Mouse (Mus musculus) heart, adult 11 months (tissue): ENCODE data around the gene Dph1.
A peak's percentile ranks its signal among the peaks of the same experiment; 100 is the strongest.

Experiments used
- DNase-seq: peaks from one replicate; pipeline ENCODE4 v3.0.0; 2022

The Dph1 gene

DNA sequence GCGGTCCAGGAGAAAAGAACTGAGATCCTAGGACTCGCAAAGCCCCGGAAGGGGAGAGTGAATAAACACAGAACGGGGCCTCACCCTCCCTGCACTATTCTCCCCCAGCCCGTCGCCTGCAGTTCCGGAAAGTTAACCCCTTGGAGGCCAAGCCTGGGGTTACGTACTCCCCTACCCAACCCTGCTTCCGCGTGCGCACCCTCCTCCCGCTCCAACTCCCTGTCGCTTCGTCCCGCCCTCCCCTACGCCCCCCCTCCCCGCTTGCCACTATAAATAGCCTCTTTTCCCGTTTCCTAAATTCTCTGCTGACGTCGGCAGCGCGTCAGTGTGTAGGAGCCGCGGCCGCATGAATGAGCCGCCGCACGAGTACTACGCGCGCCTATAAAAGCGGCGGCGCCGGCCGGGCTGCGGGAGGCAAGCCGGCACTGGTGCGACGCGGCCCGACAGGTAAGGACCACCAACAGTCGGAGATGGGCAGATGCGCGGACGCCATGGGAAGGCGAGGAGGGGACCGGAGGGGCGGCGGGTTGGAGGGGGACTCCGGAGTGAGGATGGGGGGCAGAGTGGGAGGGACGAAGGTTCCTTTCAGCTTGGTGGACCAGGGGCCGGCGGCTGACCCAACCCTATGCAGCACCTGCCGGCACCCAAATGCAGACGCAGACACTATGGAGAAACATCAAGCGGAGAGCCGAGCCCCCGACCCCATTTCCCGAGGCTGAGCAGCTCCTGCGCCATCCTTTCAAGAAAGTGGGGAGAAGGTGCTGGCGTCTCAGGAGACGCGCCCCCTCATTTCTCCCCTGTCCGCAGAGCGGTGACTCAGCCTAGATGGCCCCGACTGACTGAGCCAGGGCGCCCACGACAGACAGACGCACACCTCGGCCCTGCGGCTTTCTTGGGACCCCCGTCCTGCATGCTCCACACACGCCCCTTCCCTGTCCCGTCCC lies 18.6 kb downstream of the Dph1 start:
- peak; percentile 95 for DNase-seq

DNA sequence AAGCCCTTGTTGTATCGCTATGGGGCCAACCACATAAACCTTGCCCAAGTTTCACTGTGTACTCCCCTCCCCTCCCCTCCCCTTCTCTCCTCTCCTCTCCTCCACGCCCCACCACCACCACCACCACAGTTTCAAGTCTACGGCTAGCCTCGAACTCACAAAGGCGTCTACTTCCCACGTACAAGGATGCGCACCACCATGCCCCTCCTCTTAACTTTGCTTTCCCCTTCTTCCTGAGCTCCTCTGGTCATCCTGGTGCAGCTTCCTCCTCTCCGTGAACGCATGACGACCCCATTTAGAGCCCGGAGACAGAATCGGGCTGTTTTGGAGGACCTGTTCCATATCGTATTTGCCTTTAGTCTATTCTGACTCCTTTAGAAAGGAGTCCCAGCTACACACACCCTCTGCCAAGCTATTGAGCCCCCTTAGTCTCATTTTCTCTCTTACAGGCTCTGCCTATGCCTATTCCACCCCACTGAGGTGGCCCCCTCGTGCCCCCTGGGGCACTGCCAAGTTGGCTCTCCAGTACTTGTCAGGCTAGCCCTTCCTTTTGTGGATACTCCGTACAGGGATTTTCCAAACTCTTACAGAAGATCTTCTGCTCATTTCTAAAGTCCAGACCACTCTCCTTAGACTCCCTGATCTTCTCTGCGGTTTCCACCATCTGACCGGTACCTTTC lies 19.7 kb downstream of the Dph1 start:
- peak; percentile 94 for DNase-seq

DNA sequence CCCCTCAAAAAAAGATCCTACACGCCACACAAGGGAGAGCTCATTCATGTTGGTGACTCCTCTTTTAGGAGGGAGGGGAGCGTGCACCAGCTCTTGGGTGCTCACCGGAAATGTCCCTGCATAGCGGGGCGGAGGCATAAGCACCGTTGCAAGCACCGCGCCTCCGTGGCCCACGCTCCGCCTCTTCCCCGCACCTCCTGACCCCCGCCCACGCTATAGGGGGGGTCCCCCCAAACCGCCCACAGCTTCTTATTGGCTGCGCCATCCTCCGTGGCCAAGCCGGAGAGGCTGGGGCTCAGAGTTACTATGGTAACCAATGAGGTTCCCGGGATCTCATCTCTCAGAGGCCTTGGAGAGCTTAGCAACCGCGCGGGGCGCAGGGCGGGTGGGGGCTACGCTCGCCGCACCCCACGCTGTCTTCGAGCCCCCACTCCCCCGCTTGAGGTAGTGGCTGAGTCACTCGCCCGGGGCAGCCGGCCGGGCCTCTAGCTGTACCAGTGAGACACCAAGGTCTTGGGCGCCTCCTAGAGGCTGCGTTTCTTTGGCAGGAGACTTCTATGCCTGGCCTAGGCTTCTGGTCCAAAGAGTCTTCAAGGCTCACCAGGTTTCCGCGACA lies 20.8 kb downstream of the Dph1 start:
- DNase-seq: peak; percentile 99

DNA sequence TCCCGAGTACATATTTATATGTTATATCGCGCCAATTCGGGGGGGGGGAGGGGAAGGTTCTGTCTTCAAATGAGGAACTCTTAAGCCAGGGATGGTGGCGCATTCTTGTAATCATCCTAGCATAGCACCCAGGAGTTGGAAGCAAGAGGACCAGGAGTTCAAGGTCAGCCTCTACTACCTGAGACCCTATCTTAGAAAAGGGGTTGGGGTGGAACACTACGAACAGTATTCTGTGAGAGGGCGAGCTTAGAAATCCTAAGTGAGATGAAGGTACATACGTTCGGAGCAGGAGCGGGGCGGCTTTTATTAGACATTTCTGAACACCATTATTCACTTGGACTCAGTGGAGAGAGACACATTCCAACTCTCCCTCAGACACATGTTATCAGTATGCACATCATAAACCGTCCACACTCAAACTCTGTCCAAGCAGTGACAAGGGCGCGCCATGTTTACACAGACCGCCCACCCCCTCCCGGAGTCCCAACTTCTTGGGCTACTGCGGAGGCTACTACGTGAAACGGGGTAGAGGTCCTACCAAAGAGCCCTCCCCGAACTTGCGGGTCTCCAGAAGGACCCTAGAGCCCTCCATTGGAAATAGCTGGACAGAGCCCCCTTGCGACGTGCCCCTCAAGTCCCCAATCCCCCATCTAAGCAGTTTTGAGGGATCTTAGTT lies 21.5 kb downstream of the Dph1 start, which contains the start of gene Hic1:
Gene Hic1, minus strand, starts transcription at position 115 of the 676 bp plus-strand sequence.
- DNase-seq: peak; percentile 96

DNA sequence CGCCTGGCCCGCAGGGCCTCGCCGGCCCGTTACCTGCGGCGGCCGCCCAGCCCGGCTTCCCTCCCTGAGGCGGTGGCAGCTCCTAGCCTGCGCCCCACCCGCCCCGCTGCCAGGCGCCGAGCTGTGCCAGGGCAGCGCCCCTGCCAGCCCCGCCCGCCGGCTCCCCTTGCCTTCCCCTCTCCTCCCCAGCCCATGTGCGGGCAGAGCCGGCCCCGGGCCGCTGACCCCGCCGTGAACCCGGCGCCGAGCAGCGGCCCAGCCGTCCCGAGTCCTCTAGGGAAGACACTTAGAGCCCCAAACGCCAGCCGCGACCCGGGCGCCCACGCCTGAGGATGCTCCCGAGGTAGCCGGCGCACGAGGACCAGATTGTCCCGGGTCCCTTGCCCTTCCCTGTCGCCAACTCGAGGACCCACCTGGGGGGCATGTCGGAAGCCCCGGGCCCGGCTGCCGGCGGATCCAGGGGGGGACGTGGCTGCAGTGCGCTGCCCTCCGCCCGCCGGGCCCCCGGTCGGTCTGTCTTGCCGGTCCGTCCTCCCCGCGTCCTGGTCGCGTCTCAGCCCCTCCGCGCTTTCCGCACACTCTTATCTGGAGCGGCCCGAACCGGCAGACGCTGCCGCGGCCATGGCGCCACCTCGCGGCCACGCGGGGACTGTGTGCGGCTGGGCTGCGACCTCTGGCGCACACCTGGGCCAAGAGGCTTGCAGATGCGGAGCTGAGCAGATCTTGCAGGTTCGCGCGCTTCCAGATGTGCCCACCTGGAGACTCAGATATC lies 22.3 kb downstream of the Dph1 start:
- DNase-seq: peak; percentile 99

DNA sequence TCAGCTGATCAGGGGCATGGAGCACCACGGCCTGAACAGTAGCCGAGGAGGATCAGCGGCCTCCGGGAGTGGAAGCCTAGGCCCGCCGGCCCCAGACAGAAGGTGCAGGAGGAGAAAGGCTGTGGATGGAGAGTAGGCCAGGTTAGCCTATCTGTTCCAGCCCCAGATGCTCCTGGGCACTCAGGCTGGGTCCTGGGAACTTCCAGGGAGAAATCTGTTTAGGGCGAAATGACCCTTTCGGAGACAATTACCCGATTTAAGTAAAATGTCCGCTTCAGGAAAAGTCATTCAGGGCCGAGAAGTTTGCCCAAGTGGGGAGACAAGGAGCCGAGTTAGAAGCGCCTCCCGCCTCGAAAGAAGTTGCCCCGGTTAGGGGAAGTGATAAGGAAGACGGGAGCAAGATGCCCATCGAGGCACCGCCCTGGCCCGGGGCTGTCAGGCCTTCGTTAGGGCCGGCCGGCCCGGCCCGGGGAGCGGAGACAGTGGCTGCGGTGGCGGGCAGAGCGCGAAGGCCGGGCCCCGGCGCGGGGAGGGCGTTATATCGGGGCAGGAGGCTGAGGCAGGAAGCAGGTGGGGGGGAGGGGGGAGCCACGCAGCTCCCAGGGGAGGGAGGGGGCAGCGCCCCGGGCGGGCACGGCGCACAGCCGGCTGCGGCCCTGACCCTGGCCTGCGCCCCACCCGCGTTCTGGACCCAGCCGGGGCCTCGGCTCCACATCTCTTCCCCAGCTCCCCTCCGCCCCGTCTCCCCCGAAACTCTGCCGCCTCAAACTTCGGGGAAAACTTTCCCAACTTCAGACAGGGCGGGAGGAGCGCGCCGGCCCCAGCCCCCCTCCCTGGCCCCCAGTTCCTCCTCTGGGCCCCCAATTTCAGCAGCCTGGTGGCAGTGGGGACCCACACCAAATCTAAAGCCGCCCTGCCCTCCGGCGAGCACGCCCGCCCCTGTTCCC lies 23.1 kb downstream of the Dph1 start:
- peak; percentile 98 for DNase-seq

DNA sequence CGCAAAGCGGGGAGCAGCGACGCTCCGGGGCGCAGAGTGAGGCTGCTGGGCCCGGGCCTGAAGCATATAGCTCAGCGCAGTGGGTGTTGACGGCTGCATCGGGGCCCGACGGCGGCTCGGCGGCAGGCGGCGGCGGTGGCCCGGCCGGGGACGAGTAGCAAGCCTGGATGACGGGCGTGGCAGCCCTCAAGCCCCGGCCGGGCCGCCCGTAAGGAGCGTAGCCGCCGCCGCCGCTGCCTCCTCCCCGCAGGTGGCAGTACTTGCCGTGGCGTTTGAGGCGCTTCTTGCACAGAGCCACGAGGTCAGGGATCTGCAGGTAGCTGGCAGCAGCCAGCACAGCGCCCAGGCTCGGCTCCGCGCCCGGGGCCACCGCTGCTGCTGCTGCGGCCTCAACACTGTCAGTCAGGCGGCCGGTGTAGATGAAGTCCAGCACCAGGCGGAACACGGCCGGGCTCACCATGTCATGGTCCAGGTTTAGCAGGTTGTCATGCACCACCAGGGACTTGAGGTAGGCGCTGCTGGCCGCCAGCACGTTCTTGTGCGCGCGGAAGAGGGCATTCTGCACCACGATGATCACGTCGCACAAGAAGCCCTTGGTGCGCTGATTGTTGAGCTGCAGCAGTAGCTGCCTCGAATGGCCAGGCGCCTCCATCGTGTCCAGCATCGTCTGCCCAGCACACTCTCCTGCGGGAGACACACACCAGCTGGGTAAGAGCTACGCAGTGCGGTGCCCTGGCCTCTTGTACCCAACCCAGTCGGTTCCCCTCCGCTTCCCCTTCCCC lies 24.0 kb downstream of the Dph1 start:
- peak; percentile 95 for DNase-seq

DNA sequence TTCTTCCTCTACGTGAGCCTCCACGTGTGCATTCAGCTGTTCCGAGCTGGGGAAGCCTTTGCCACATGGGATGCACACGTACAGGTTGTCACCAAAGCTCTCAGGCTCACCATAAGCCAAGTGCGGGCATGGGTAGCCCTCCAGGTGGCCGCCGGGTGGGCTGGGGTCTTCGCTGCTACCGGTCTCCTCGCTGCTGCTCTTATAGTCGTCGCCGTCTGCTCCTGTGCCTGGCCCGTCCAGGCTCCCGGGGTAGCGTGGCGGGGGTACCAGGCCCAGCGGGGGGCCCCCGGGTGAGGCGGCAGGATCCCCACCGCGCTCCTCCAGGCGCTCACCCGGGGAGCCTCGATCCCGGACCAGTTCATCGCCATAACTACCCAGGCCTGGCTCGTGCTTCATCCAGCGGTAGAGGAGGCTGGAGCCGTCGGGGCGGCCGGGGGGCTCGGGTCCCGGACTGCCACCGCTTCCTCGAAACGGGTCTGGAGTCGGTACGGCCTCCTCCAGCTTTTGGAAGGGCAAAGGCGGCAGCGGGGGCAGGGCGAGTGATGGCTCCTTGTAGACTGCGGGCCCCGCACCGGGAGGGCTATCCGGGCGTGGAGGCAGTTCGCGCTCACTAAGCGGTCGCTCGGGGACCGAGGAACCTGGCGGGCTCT lies 24.7 kb downstream of the Dph1 start:
- peak; percentile 94 for DNase-seq

DNA sequence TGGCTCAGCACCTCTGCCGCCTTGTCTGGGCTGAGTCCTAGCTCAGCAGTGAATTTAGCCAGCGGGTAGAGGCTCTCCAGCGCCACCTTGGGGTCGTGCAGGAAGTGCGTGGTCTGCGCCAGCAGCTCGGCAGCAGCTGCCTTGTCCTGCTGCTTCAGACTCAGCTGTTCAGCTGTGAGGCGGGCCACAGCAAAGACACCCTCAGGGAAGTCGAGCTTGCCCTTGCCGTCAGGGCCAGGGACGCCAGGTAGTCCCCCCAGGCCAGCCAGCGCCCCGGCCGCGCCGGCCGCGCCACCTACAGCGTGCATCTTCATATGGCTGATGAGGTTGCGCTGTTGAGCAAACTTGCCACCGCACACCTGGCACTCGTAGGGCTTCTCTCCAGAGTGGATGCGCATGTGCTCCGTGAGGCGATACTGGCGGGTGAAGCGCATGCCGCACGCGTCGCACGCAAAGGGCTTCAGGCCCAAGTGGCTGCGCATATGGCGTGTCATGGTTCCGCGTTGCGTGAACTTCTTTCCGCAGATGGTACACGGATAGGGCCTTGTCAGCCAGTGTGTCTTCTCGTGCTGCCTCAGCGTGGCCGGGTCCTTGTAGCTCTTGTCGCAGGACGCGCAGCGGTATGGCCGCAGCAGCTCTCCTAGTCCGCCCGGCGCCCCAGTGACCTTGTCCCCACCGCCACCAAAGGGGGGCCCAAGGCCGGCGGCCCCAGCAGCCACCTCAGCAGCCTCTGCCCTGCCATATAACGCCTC lies 25.4 kb downstream of the Dph1 start:
- DNase-seq: peak; percentile 98

DNA sequence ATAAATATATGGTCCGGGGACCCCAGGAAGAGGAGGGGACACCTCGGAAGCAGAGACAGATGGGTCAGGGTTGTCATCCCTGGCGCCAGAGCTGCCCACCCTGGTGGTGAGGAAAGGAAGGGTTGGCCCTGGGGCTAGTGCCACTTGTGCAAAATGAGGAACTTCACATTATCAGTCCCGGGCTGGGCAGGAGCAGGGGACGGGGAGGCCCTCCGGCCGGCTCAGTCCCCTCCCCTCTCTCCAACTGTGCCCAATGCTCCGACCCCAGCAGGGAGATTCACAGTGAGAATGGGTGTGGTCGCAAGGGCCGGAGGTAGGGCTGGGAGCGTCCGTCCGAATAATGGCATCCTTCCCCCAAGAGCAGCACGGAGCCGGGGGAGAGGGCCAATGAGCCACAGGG lies 26.3 kb downstream of the Dph1 start:
- DNase-seq: peak; percentile 94

DNA sequence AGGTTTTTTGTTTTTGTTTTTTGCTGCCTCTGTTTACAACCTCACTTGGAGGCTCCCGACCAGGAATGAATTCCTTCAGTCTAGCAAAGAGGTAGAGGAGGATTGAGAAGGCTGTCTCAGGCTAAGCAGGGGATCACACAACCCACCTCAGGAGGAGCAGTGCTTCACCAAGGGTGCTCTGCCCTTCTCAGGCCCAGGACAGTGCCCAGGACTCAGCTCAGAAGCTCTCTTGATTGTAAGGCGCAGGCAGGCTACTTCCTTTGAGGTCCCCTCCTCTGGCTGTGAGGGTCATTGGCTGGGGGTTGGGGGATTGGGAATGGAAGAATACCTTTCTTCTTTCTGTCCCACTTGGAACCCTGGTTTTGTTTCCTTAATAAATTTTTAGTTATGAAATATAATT lies 27.0 kb downstream of the Dph1 start:
- DNase-seq: peak; percentile 91

DNA sequence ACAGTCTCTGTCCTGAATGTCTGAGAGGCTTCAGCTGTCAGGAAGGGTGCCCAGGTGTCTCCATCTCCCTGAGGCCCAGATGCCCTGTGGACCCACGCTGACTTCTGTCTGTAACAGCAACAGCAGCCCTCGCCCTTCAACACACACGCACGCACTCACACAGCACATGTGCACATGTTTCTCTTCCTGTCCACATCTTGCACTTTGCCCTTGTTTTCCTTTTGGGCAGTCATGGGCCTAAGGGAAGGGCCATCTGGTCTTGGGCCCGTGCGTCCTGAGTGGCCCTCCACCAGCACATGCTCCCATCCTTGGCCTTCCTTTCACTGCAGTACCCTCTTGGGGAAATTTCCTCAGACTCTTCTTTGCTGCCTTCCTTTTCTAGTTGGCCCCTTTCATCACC lies 27.7 kb downstream of the Dph1 start:
- peak; percentile 96 for DNase-seq

DNA sequence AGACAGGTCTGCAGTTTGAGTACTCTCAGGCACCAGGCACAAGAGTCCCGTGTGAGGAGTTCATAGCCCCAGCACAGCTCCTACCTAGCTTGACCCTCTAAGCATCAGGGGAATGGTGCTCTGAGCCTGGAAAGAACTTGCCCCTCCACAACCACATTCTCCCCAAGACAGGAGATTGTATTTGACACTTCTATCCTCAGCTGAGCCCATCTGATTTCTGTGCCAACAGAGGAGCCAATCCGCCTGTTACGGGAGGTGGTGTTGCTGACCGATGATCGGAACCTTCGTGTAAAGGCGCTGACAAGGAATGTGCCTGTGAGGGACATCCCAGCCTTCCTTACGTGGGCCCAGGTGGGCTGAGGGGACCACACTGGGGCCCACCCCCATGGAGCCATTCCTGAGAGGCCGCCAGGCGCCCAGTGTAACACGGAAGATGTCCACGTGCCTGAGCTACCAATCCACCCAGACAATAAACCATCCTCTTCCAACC lies 28.4 kb downstream of the Dph1 start:
- DNase-seq: peak; percentile 92

DNA sequence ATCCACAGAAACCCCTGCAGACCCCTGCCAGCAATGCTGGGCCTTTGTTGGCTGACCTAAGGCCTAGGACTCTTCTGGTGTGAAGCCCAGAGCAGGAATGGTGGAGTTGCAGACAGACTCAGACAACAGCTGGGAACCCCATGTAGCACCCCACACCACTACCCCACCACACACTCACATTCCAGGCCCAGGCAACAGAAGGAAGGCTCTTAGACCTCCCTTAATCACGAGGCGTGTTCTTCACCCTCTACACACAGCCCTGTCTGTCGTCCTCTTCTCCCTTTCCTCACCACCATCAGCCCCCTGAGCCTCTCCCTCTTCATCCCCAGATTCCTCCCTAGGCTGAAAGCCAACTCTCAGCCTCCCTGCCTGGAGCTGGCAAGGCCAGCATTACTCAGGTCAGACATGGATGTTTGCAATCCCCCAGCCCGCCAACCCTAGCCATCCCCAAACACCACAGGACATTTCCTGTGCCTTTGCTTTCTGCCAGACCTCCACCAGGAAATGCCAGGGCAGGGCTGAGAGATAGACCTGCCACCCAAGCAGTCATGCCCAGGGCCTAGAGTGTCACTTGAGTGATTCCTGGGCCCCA lies 29.5 kb downstream of the Dph1 start:
- DNase-seq: peak; percentile 94

DNA sequence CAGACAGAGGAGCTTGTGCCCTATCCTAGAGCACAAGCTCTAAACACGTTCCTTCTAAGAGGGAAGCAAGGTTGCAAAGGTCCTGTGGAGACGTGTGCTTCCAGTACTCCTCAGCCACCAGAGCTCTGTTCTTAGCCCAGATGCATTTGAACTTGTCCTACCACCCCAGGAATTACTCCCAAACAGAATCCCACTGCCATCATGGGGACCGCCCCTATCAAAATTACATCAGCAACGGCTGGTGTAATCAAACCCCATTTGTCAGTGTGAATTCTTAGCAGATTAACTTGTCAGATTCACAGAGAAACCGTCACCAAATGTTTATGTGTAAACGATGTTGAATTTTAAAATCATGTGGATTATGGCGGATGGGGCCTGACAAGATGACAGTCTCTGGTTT lies 30.1 kb downstream of the Dph1 start:
- DNase-seq: peak; percentile 85

DNA sequence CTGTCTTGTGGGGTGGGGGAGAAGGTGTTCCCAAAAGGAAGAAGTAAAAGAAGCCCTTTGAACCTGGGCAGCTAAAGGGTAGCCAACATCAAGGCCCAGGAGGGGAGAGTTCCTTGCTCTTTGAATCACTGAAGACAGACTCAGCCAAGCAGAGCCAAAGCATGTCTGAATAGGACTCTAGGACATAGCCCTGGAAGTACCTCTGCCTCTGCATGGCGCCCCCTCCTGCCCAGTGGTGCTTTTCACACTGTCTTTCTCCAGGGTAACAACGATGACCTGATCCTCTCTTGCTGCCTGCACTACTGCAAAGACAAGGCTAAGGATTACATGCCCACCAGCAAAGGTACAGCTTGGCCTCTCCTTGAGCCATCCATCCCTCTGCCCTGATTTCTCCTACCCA lies 31.5 kb downstream of the Dph1 start:
- DNase-seq: peak; percentile 97

DNA sequence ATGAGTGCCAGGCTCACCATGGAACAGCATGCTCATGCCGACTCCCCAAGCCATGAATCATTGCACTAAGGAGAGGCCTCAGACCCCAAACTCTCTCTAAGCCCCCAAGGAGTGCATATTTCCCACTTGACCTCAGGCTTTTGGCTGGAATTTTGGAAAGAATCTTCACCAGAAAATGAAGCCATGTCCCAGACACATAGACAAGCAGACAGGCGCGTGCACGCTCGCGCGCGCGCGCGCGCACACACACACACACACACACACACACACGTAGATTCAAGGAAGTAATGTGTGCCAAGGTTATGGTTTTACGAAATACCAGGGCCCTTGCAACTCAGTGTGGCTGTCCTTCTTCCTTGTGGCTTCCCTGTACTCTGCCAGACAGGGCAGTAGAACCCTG lies 32.6 kb downstream of the Dph1 start:
- peak; percentile 97 for DNase-seq

DNA sequence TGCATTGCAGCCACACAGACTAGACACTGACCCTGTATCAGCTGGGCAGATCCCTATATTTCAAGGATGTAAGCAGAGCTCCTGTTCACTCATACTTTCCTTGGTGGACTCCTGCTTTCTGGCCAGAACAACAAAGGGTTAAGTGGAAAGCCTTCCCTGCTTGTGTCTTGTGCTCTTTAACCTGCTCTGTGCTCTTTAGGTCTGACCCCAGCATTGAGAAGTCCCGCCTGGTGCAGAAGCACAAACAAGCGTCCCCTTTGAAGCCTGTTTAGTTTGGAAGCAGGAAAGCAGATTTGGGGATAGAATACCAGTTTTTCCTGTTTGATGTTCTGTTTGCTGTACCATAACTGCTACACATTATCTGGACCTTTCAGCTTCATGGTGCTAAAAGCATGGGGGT lies 33.1 kb downstream of the Dph1 start:
- DNase-seq: peak; percentile 90
